Mouse (Mus musculus): ENCODE results near the gene Gm6525.

DNA sequence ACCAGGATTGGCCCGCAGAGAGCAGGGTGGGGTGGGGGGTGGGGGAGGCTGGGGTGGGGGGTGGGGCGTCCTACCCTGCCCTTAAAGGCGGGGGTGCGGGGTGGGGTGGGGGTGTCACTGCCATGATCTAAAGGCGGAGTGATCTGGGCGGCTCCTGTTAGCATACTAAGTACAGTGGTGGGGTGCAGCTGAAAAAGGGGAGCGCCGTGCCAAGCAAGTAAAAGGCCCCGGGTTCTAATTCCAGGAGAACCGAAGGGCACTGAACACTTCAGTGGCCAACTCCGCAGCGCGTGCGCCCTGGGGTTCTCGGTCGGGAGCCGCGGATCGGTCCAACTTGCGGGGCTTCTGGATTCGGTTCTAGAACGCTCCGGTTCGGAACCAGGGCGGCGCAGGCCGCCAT is 18.8 kb upstream of the Gm6525 start:
- TF ChIP-seq POLR2A (IDR thresholded peaks at IDR 0.05; ENCODE audit: low read depth, low read length), result no peak
- no peak for TF ChIP-seq CTCF (IDR thresholded peaks at IDR 0.05; ENCODE audit: borderline replicate concordance, insufficient read depth, low read length)
